Mouse (Mus musculus): Measurements from ENCODE around the gene Gba2.

Gene Gba2

GRCm38 (mm10) chr4:43581381-43581780, 2.7 kb upstream of the Gba2 start:
- DNase-seq (ENCODE audit: low spot score): no peak

GRCm38 (mm10) chr4:43580721-43581120, 2.0 kb upstream of the Gba2 start:
- no peak for DNase-seq (ENCODE audit: low spot score)

GRCm38 (mm10) chr4:43579731-43580130, 1.1 kb upstream of the Gba2 start:
- no peak for DNase-seq (ENCODE audit: low spot score)

- no peak for DNase-seq (ENCODE audit: low spot score)
Measured at GRCm38 (mm10) chr4:43579256-43579655, 583 bp upstream of the Gba2 start.

GRCm38 (mm10) chr4:43577237-43577881, 1.3 kb downstream of the Gba2 start:
- no peak for DNase-seq (ENCODE audit: low spot score)

- no peak for DNase-seq (ENCODE audit: low spot score)
Measured at GRCm38 (mm10) chr4:43575356-43575755, 3.3 kb downstream of the Gba2 start.

GRCm38 (mm10) chr4:43573561-43573960, 5.1 kb downstream of the Gba2 start:
- no peak for DNase-seq (ENCODE audit: low spot score)

- DNase-seq (ENCODE audit: low spot score): no peak
Measured at GRCm38 (mm10) chr4:43571395-43572045, 7.2 kb downstream of the Gba2 start.

- DNase-seq (ENCODE audit: low spot score): no peak
Measured at GRCm38 (mm10) chr4:43567140-43567539, 11.5 kb downstream of the Gba2 start.

- no peak for DNase-seq (ENCODE audit: low spot score)
Measured at GRCm38 (mm10) chr4:43564231-43564630, 14.4 kb downstream of the Gba2 start.

GRCm38 (mm10) chr4:43563601-43563875, 15.1 kb downstream of the Gba2 start:
- DNase-seq (ENCODE audit: low spot score): no peak

- no peak for DNase-seq (ENCODE audit: low spot score)
Measured at GRCm38 (mm10) chr4:43562769-43563600, 15.7 kb downstream of the Gba2 start.

GRCm38 (mm10) chr4:43561997-43562768, 16.5 kb downstream of the Gba2 start, which contains the start of the genes Creb3 and Tln1:
Creb3 (plus strand) TSS chr4:43562332.
Tln1 (minus strand) TSS chr4:43562691.
- peak; percentile 64 for DNase-seq (ENCODE audit: low spot score)

GRCm38 (mm10) chr4:43561436-43561996, 17.2 kb downstream of the Gba2 start:
- no peak for DNase-seq (ENCODE audit: low spot score)

GRCm38 (mm10) chr4:43560976-43561375, 17.7 kb downstream of the Gba2 start:
- no peak for DNase-seq (ENCODE audit: low spot score)

- no peak for DNase-seq (ENCODE audit: low spot score)
Measured at GRCm38 (mm10) chr4:43560243-43560611, 18.4 kb downstream of the Gba2 start.

GRCm38 (mm10) chr4:43559519-43560242, 19.0 kb downstream of the Gba2 start:
- no peak for DNase-seq (ENCODE audit: low spot score)

GRCm38 (mm10) chr4:43558631-43559356, 19.9 kb downstream of the Gba2 start:
- peak; percentile 39 for DNase-seq (ENCODE audit: low spot score)

- DNase-seq (ENCODE audit: low spot score): no peak
Measured at GRCm38 (mm10) chr4:43558028-43558630, 20.5 kb downstream of the Gba2 start.

GRCm38 (mm10) chr4:43555926-43556325, 22.7 kb downstream of the Gba2 start:
- no peak for DNase-seq (ENCODE audit: low spot score)
